Mouse (Mus musculus) spleen, postnatal 4 days (tissue): ENCODE measurements around the gene Vmn1r68.

Source experiments
- DNase-seq, 2 experiments: peaks; one replicate each; pipeline ENCODE4 v3.0.0; 2022; ENCODE audit warnings: low spot score in 2 of 2

Gene Vmn1r68

GRCm38 (mm10) chr7:10558385-10558784, at the start of gene Vmn1r68:
Gene Vmn1r68, minus strand, starts transcription at chr7:10558485.
- DNase-seq: no peak

DNA sequence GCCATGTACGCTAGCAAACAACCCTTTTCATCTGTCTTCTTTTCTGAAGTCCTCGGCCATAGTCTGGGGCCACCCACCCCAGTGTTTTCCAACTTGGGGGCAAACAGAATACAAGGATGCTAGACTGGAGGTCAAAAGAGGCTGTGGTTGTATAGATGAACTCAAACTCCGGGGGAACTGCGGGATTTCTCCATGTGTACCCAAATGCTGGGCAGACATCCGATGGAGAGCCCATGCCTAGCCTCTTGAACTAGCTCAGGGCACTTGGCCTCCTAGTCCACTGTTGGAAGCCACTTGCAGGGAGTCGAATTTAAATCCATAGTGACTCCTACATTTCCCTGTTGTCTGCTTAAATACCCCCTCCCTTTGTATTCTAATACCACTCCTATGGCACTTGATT, 62.7 kb downstream of the Vmn1r68 start:
- DNase-seq: no peak

- peak; percentile 36 to 67 for DNase-seq
Measured at GRCm38 (mm10) chr7:10494786-10495521, 63.3 kb downstream of the Vmn1r68 start, which contains the start of gene Zik1. Gene Zik1, minus strand, starts transcription at chr7:10495394.

DNA sequence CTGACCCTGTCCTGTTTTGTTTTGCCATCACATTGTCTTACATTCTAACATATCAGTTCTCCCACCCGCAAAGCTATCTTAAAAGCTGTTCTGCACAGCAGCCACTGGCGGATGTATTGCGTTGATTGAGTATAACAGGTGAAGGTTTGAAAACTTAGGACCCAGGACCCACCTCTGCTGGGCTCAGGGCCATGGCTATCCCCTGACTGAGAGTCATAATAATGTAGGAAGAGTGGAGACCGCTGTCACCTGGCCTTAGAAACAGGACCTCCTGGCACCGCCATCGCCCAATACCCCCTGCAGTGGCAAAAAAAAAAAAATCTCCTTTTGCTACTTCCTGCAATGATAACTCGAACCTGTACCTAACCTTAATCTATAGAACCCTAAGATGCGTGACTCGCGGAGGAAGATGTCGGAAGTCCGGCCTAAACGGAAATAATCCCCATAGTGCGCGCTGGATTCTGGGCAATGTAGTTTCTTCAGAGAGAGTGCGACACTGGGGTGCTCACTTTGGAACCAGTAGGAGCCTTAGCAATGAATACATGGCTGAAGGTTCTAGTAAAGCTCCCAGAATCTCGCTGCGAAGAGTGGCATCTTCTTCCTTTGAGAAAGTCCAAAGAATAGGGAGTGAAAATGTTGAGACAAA, 77.6 kb downstream of the Vmn1r68 start:
- DNase-seq: no peak

- DNase-seq: no peak
Measured at GRCm38 (mm10) chr7:10479813-10480212, 78.5 kb downstream of the Vmn1r68 start.

DNA sequence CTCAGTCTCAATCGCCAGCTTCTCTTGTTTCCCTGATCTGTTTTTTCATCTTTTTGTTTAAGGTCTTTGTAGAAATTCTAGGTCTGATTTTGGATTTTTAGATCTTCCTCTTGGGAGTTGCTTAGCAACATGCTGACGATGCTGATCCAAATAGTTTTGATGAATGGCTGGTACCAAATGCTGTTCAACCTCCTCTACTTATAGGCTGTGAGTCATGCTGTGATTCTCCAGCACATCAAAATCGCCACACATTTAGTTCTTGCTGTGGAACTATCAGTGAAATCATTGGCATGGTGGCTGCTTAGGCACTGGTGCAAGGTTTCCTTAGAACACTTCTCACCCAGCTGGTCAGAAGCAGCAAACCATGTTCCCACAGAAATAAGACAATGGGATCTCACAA, 100.1 kb downstream of the Vmn1r68 start:
- no peak for DNase-seq
